Mouse (Mus musculus): Measurements from ENCODE around the gene Pdcd6. TPM values are rescaled to one million over a fixed set of nuclear protein-coding genes. Genes with fewer than 3 reads are reported as not detected.

The Pdcd6 gene
- polyA plus RNA-seq, 3 experiments from 2014 or later = 181 to 205 (median 183) TPM

GRCm38 (mm10) chr13:74275726-74276125 lies 41.7 kb downstream of the Pdcd6 start:
- no peak for ATAC-seq

- peak; percentile 66 for ATAC-seq
Measured at GRCm38 (mm10) chr13:74260231-74260992, 57.0 kb downstream of the Pdcd6 start.

- peak; percentile 74 for ATAC-seq
Measured at GRCm38 (mm10) chr13:74259460-74260230, 57.7 kb downstream of the Pdcd6 start.

Other genes starting within 250 kb of the Pdcd6 start
- gene Slc9a3, start 196.1 kb downstream of the Pdcd6 start, polyA plus RNA-seq (2017; shearing (Covaris generic)) = under 1 TPM in 1 of 3 experiments, not detected in 2; 0.17 TPM
- 10 to 100 TPM; 82.9 to 87.4 (median 86.4) TPM for gene Exoc3, start 108.8 kb downstream of the Pdcd6 start, polyA plus RNA-seq (2017; shearing (Covaris generic))
- gene Ahrr, start 25.2 kb downstream of the Pdcd6 start, polyA plus RNA-seq (2017; shearing (Covaris generic)) = under 1 TPM in 2 of 3 experiments, not detected in 1; 0.09 to 0.16 TPM
- 100 to 1,000 TPM; 264 to 339 (median 292) TPM for gene Sdha, start 32.7 kb upstream of the Pdcd6 start, polyA plus RNA-seq (2017; shearing (Covaris generic))
- 10 to 100 TPM; 39.0 to 40.3 (median 39.1) TPM for gene Ccdc127, start 32.7 kb upstream of the Pdcd6 start, polyA plus RNA-seq (2017; shearing (Covaris generic))
- not detected for gene Lrrc14b, start 46.4 kb upstream of the Pdcd6 start, polyA plus RNA-seq (2017; shearing (Covaris generic))
- 1 to 10 TPM; 1.7 to 2.7 (median 1.7) TPM for gene Zfp72, start 73.3 kb upstream of the Pdcd6 start, polyA plus RNA-seq (2017; shearing (Covaris generic))
- gene Ftl1-ps1, start 82.1 kb upstream of the Pdcd6 start, polyA plus RNA-seq (2017; shearing (Covaris generic)) = 10 to 100 TPM; 42.2 to 99.5 (median 52.3) TPM
- 10 to 100 TPM; 19.0 to 27.5 (median 20.9) TPM for gene Zfp825, start 176.4 kb upstream of the Pdcd6 start, polyA plus RNA-seq (2017; shearing (Covaris generic))

Data from inflammation-experienced regulatory T-cells, adult 6 months (primary cell).